Mouse (Mus musculus) liver, embryonic 16.5 days (tissue): ENCODE results near the gene Gpha2. TPM values are rescaled to one million over a fixed set of nuclear protein-coding genes. Genes with fewer than 3 reads are reported as not detected.

Source experiments
- ATAC-seq: fragments of 200-750 bp; cut with Nextera tagmentation; 2 replicates; pipeline ENCODE4 v1.8.0; 2017; ENCODE audit warnings: low read depth, mild to moderate bottlenecking, moderate number of reproducible peaks, moderate library complexity
- H3K27ac ChIP-seq: fragments of 300-500 bp; sonication (generic); 2 replicates; pipeline ENCODE4 v1.5.1; 2014; ENCODE audit warnings: mild to moderate bottlenecking, low read length
- H3K27me3 ChIP-seq: fragments of 300-500 bp; sonication (generic); 2 replicates; pipeline ENCODE4 v1.6.1; 2014; ENCODE audit warnings: low read depth, low read length, mixed read lengths; ENCODE audit not compliant: control insufficient read depth, insufficient read depth
- H3K36me3 ChIP-seq: fragments of 300-500 bp; sonication (generic); 2 replicates; pipeline ENCODE4 v1.6.1; 2014; ENCODE audit warnings: mild to moderate bottlenecking; ENCODE audit not compliant: control insufficient read depth, insufficient read depth
- H3K4me1 ChIP-seq: fragments of 300-500 bp; sonication (generic); 2 replicates; pipeline ENCODE4 v1.6.1; 2014; ENCODE audit warnings: low read depth, low read length, mixed read lengths; ENCODE audit not compliant: control insufficient read depth
- H3K4me2 ChIP-seq: fragments of 300-500 bp; sonication (generic); 2 replicates; pipeline ENCODE4 v1.6.1; 2014; ENCODE audit warnings: low read depth, low read length, mixed read lengths
- H3K4me3 ChIP-seq: fragments of 300-500 bp; sonication (generic); 2 replicates; pipeline ENCODE4 v1.5.1; 2014; ENCODE audit warnings: low read depth, mild to moderate bottlenecking, low read length
- H3K9ac ChIP-seq: fragments of 300-500 bp; sonication (generic); 2 replicates; pipeline ENCODE4 v1.6.1; 2014; ENCODE audit warnings: low read depth, low read length
- H3K9me3 ChIP-seq: fragments of 300-500 bp; sonication (generic); replicated peaks from 2 replicates; pipeline ENCODE4 v1.6.1; 2016; ENCODE audit warnings: low read length; ENCODE audit not compliant: control insufficient read depth
- WGBS: fragments of 180-500 bp; shearing (Covaris S2); extraction: QIAGEN DNeasy Blood & Tissue Kit; methylation state at CpG from one replicate; pipeline ENCODE4 v1.1.7; 2014; ENCODE audit not compliant: insufficient replicate concordance; 5-methylcytosine and 5-hydroxymethylcytosine counted together
- microRNA counts: library from miRNA; unstranded; fragments of <30 nt; microRNA quantifications from one replicate; lab custom pipeline; 2016
- microRNA-seq: library from miRNA; unstranded; fragments of <30 nt; microRNA quantifications from one replicate; pipeline ENCODE4, GENCODE M21; 2016
- polyA plus RNA-seq: library from polyadenylated mRNA; unstranded; fragments of >200 nt; fragmentation: Nextera tagmentation; extraction: Ambion mirVana; gene quantifications from 2 replicates; pipeline ENCODE4 v1.2.1, GENCODE M21; 2015

Gpha2 gene
- polyA plus RNA-seq, 1 experiment from 2014 or later: not detected

- H3K4me2 ChIP-seq: no peak overlapping the region
- no peak overlapping the region for H3K9ac ChIP-seq
- H3K4me3 ChIP-seq: no peak overlapping the region
- no peaks in the 10 kb centered on the region for H3K36me3 ChIP-seq
- H3K27me3 ChIP-seq: no peaks in the 10 kb centered on the region
- no peak for ATAC-seq
- 82% methylated on average over 13 of the region's 13 CpGs for WGBS
- peaks cover 53% of the 10 kb centered on the region for H3K4me1 ChIP-seq
- no peaks in the 10 kb centered on the region for H3K9me3 ChIP-seq
- 0 out of 2 replicates have a peak overlapping the region, but pooled peaks have one; percentile 13 for H3K27ac ChIP-seq
These were observed 47.9 kb downstream of the Gpha2 start for GRCm38 (mm10) chr19:6273998-6274608.

DNA sequence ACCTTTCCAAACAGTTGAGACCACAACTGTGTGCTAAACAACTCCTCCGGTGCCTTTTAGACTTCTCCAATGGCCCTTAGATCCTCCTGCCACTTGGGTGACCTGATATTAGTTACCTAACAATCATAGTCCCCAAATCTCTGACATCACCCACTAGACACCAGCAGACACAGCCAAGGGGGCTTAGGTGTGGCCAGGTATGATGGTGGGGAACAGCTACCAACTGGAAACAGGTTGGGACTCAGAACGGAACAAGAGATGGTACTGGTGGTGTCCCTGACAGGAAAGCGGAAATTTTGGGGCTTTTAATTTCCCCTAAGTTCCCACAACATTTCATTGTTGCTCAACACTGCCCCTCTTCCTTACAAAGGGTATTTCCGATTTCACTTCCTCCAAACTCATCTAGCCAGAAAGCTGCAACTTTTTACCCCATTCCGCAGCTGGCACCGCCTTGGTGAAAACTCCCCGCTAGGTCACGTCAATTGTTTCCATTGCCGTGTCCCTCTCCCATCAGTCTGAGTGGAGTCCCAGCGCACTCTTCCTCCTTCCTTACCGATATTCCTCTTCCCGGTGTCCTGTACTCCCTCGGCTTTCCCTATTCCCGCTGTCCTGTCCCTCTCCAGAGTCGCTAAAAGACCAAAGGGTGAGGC is 49.7 kb downstream of the Gpha2 start:
- 4% methylated on average over 15 of the region's 15 CpGs for WGBS
- Histone ChIP-seq H3K9ac (peak overlapping the region; percentile 68), H3K4me1 (peaks cover 59% of the 10 kb centered on the region), H3K27me3 (no peaks in the 10 kb centered on the region), H3K4me3 (peak overlapping the region; percentile 85), H3K36me3 (peaks cover 2% of the 10 kb centered on the region; the same call in 1 of the 2 replicates), H3K9me3 (no peaks in the 10 kb centered on the region), H3K4me2 (peak overlapping the region; percentile 98), H3K27ac (peak overlapping the region; percentile 87)
- ATAC-seq: no peak

GRCm38 (mm10) chr19:6276426-6277421 is 50.5 kb downstream of the Gpha2 start, which contains the start of gene Ehd1:
Gene Ehd1, plus strand, starts transcription at chr19:6276725.
- no peaks in the 10 kb centered on the region for H3K9me3 ChIP-seq
- WGBS: under 1% methylated on average over 102 of the region's 106 CpGs
- no peaks in the 10 kb centered on the region for H3K27me3 ChIP-seq
- peak within 1 kb of the TSS; percentile 89 for H3K9ac ChIP-seq
- H3K27ac ChIP-seq: peak within 1 kb of the TSS; percentile 88
- peak within 1 kb of the TSS; percentile 98 for H3K4me2 ChIP-seq
- peaks cover 64% of the 10 kb centered on the region for H3K4me1 ChIP-seq
- H3K36me3 ChIP-seq: peaks cover 8% of the 10 kb centered on the region
- peak within 1 kb of the TSS; percentile 85 for H3K4me3 ChIP-seq
- ATAC-seq: peak; percentile 92

MicroRNAs encoded within 50 kb of the gene (microRNA counts, 519-probe panel; counts per million panel counts)
- 3,260 counts per million, percentile 88 among the panel's probes with 10 or more counts for microRNA mmu-miR-192 (lab: Ali Mortazavi, UCI)

Small RNAs within 50 kb of the gene (microRNA-seq; reads per million reads assigned to microRNA genes)
- 5,219 reads per million, percentile 89 among the genes with 10 or more reads in this experiment for gene Mir192
- gene Mir194-2: 2,133 reads per million, percentile 83 among the genes with 10 or more reads in this experiment

Other genes with a start within 250 kb of the Gpha2 start
- gene Slc22a20, start 240.2 kb upstream of the Gpha2 start, polyA plus RNA-seq: 0.06 TPM in 2 replicates
- 22.2 and 23.4 TPM in 2 replicates for gene Capn1, start 210.5 kb upstream of the Gpha2 start, polyA plus RNA-seq
- 14.4 and 19.0 TPM in 2 replicates for gene Syvn1, start 179.8 kb upstream of the Gpha2 start, polyA plus RNA-seq
- 37.4 and 38.5 TPM in 2 replicates for gene Mrpl49, start 168.6 kb upstream of the Gpha2 start, polyA plus RNA-seq
- 440 and 454 TPM in 2 replicates for gene Fau, start 168.5 kb upstream of the Gpha2 start, polyA plus RNA-seq
- 15.3 and 17.7 TPM in 2 replicates for gene Znhit2, start 165.2 kb upstream of the Gpha2 start, polyA plus RNA-seq
- gene Tm7sf2, start 158.0 kb upstream of the Gpha2 start, polyA plus RNA-seq: 48.0 and 53.7 TPM in 2 replicates
- gene Vps51, start 149.1 kb upstream of the Gpha2 start, polyA plus RNA-seq: 27.8 and 28.9 TPM in 2 replicates
- gene Tmem262, start 146.3 kb upstream of the Gpha2 start, polyA plus RNA-seq: not detected in 2 replicates
- 0.38 and 0.41 TPM in 2 replicates for gene Gm28374, start 144.1 kb upstream of the Gpha2 start, polyA plus RNA-seq
- 19.2 and 21.8 TPM in 2 replicates for gene Zfpl1, start 141.4 kb upstream of the Gpha2 start, polyA plus RNA-seq
- 28.9 and 32.5 TPM in 2 replicates for gene Cdca5, start 141.4 kb upstream of the Gpha2 start, polyA plus RNA-seq
- 0.20 and 0.48 TPM in 2 replicates for gene AC131692.1, start 132.0 kb upstream of the Gpha2 start, polyA plus RNA-seq
- gene Naaladl1, start 120.6 kb upstream of the Gpha2 start, polyA plus RNA-seq: 2.5 TPM in 2 replicates
- 16.5 and 16.8 TPM in 2 replicates for gene Sac3d1, start 107.7 kb upstream of the Gpha2 start, polyA plus RNA-seq
- 54.8 and 61.2 TPM in 2 replicates for gene Snx15, start 98.1 kb upstream of the Gpha2 start, polyA plus RNA-seq
- gene Batf2, start 85.4 kb upstream of the Gpha2 start, polyA plus RNA-seq: 0.09 and 0.66 TPM in 2 replicates
- gene Arl2, start 84.8 kb upstream of the Gpha2 start, polyA plus RNA-seq: 23.5 and 25.1 TPM in 2 replicates
- not detected in 2 replicates for gene Majin, start 42.0 kb upstream of the Gpha2 start, polyA plus RNA-seq
- 3.5 and 3.7 TPM in 2 replicates for gene Ppp2r5b, start 9.5 kb downstream of the Gpha2 start, polyA plus RNA-seq
- 4.9 and 6.1 TPM in 2 replicates for gene Atg2a, start 15.3 kb downstream of the Gpha2 start, polyA plus RNA-seq
- 62.1 and 68.6 TPM in 2 replicates for gene Ehd1, start 50.3 kb downstream of the Gpha2 start, polyA plus RNA-seq
- gene Cdc42bpg, start 80.1 kb downstream of the Gpha2 start, polyA plus RNA-seq: 0.34 and 0.40 TPM in 2 replicates
- 19.5 and 21.0 TPM in 2 replicates for gene Men1, start 108.6 kb downstream of the Gpha2 start, polyA plus RNA-seq
- 8.2 and 8.6 TPM in 2 replicates for gene Map4k2, start 114.8 kb downstream of the Gpha2 start, polyA plus RNA-seq
- 52.1 and 58.4 TPM in 2 replicates for gene Sf1, start 137.3 kb downstream of the Gpha2 start, polyA plus RNA-seq
- gene Pygm, start 158.0 kb downstream of the Gpha2 start, polyA plus RNA-seq: 5.8 and 11.2 TPM in 2 replicates
- 78.8 and 81.7 TPM in 2 replicates for gene Rasgrp2, start 173.0 kb downstream of the Gpha2 start, polyA plus RNA-seq
- gene Nrxn2, start 192.4 kb downstream of the Gpha2 start, polyA plus RNA-seq: 0.39 and 0.50 TPM in 2 replicates